Mouse (Mus musculus) G1E (cell line): Measurements from ENCODE around the gene Sfrp5.

ENCODE experiments used
- CTCF ChIP-seq: IDR thresholded peaks from 2 replicates; pipeline ENCODE4 v1.5.1; 2012; ENCODE audit warnings: low read depth, low read length, inconsistent platforms, mixed read lengths
- POLR2AphosphoS5 ChIP-seq: IDR thresholded peaks from 2 replicates; pipeline ENCODE4 v1.6.1; 2012; ENCODE audit warnings: low read depth, low read length, inconsistent platforms; ENCODE audit not compliant: insufficient replicate concordance

- TF ChIP-seq CTCF (no peak), POLR2AphosphoS5 (no peak)
Observed at GRCm38 (mm10) chr19:42229499-42230287, 27.6 kb upstream of the Sfrp5 start.
